Mouse (Mus musculus) WW6 (cell line): Measurements from ENCODE around the gene Ccdc97.
"Not testable (repeated sequence)": the region's sequence is repeated elsewhere in the genome, so short reads cannot be mapped to it uniquely, and the experiment has no call there.

Experiments
- DNase-seq: peaks from one replicate; pipeline ENCODE4 v3.0.0-alpha.2; 2013; ENCODE audit warnings: low read depth, low spot score

Ccdc97 gene

DNA sequence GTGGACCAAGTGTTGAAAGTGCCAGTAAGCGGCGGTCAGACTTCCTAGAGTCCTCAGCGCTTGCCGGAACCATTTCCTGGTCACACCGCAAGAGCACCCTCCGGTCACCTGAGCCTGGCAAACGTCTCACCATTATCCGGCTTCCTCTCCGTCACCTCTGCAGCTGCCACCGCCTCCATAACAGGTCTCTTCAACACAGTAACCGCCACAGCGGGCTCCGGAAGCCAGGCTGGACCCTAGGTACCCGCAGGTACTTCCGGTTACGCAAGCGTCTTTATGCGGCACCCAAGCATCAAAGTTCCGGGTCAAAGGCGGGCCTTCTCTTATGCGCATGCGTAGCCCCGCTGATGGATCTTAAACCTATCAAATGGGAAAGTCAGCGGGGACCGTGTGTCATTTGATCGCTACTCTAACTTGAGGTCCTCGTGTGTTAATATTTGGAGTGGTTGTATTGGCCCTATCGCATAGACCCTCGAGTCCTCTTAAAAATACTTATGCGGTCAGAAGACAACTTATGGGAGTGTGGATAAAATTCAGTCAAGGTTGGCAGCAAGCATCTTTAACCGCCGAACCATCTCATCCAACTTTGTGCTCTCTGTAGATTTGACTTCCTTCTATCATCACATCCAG lies at the start of gene Ccdc97:
Ccdc97 (minus strand) TSS at position 301 of the 630 bp plus-strand sequence.
- peak; percentile 78 for DNase-seq

DNA sequence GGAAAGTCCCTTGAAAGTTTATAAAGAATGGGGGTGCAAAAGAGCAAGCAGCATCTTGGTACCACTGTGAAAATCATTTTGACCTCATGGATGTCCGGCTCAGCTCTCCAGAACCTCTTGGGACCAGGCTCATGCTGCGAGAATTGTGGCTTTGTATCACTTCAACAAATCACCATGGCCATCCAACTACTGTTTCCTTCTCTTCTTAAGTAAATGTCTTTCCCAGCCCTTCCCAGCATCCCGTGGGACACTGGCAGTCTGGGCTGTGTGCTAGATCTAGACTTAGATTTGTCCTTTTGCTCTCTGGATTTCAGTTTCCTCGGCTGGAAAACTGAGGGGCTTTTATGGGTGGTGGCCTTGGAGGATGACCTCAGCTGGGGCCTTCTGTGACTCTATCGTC lies 49.3 kb upstream of the Ccdc97 start:
- no peak for DNase-seq

DNA sequence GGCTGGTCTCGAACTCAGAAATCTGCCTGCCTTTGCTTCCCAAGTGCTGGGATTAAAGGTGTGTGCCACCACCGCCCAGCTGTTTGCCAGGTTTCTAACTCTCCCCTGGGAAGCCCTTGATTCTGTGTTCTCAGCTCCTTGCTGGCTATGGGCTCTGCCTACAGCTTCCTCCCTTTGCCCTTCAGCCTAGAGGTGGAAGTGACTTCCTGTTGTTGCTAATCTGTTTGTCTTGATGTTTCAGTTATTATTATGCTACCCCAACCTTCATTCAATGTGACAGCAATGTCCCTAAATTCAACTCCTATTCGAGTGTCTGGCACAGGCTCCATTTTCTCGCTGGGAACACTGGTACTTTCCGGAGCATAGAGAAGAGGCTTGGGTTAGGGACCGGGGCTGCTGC lies 47.2 kb upstream of the Ccdc97 start:
- DNase-seq, result no peak

DNA sequence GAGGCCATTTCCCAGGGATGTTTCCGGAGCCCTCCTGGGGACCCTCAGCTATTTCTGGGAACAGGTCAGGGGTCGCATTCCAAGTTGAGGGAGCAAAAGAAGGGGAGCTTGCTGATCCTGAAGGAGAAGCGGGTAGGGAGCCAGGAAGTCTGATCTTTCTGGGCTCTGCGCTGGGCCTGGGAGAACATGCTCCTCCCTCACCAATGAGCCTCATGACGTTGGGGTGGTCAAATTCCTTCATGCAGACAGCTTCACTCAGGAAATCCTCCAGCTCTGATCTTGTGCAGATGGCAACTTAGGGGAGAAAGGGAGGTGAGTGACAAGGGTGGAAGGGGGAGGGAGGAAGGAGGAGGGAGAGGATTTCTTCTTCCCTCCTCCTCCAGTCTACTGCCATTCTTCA lies 45.3 kb upstream of the Ccdc97 start:
- DNase-seq, result no peak

DNA sequence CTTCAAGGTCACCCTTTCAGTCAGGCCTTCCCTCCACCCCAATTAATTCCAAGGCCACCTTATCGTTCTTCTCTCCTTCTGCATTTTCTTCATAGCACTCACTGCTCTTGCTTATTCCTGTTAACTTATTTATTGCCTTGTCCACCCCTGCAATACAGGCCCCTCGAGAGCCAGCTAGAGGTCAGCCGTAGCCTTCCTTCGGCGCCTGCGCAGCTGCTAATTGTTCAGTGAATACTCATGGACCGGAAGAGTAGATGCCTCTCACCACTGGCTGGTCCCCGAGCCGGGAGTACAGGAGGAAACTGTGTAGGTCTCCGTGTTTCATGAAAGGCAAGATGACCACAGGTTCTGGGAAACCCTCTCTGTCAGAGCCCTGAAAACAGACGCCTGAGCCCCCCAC lies 44.8 kb upstream of the Ccdc97 start:
- DNase-seq, result no peak

DNA sequence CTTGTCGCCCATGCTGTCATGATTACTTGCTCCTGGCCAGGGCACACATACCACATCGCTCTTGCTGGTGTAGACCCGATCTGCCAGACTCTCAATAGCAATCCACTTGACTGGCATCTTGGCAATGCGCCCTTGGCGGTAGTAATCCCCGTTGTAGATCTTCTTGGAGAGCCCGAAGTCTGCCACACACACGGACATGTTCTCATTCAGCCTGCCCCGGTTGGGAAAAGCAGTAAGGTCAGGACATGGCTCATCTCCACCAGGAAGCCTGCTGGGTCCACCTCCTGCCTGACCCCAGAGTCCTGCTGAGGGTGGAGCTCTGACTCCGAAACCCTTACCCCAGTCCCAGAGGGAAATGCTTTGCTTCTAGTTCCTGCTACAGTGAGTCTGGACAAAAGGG lies 42.5 kb upstream of the Ccdc97 start:
- DNase-seq, result no peak

DNA sequence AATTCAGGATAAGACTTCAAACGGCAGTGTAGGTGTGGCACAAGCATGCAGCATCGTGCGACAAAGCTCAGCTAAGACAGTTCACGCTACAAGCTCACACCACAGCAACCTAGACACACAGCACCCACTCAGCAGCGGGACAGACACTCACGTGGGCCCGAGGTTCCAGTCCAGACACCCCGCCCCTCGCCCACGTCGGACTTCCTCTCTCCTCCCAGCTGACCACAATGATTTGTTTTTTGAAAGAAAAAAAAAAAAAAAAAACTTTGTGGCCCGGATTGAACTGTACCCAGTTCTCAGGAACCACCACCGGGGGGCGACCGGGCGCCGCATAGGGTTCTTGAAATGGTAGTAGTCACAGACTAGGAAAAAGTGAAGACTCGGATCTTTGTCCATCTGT lies 37.1 kb upstream of the Ccdc97 start:
- peak; percentile 46 for DNase-seq

DNA sequence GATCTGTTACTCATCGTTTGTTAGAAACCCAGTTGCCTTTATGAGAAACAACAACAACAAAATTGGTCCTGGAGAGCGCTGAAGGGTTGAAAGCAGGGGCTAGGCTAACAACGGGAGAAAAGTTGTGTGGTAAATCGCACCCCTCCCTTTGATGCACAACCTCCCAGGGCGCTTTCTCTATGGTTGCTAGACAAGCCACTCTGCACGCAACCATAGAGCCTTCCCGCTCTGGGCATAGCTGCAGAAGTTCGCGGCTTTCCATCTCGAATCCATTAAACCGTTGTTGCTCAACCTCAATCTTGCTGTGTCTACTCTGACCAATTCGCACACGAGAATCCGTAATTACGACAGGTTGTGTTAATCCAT lies 36.6 kb upstream of the Ccdc97 start:
- DNase-seq, result no peak

DNA sequence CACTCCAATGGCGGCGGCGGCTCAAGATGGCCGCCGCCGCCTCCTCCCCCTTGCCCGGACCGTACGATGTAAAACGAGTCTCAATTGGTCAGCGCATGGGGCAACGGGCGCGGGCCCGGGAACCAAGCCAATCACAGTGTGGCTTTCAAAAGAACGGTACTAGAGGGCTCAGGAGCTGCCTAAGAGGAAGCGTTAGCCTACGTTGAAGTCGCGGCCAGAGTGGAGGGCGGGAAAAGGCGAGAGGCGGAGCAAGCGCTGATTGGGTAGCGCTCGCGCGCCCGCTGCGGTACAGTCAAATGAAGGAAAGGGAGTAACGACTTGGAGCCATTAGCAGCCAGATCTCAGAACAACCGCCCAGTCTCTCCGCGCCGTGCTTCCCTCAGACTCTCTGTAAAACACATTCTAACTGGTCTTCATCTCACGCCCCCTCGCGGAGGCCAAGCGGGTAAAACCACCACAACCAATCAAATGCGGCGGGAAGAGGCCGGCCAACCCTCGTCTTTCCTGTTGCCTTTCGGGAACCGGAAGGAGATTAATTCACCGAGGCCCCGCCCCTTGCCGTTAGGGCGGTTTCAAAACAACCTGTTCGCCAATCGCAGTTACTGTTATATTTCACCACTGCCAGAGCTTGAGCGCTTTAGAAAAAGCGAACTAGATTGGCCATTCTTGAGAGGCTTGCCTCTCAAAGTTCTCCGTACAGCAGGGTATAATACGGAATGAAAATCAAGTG lies 36.0 kb upstream of the Ccdc97 start, which contains the start of gene Hnrnpul1:
Hnrnpul1 (minus strand) TSS at position 20 of the 730 bp plus-strand sequence.
- peak; percentile 92 for DNase-seq

DNA sequence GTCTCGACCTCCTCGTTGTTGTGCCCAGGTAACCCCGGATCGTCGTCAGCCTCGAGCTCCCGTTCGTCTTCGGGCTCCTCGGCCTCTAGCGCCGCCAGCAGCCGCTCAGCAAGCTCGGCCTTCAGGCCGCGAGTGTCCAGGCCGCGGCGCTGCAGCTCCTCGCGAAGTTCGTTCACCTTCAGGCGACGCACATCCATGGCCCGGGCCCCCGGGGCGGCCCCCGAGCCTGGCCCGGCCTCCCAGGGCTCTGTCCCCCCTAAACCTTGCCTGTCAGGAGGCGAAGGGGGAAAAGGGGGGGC lies 35.5 kb upstream of the Ccdc97 start:
- no peak for DNase-seq

DNA sequence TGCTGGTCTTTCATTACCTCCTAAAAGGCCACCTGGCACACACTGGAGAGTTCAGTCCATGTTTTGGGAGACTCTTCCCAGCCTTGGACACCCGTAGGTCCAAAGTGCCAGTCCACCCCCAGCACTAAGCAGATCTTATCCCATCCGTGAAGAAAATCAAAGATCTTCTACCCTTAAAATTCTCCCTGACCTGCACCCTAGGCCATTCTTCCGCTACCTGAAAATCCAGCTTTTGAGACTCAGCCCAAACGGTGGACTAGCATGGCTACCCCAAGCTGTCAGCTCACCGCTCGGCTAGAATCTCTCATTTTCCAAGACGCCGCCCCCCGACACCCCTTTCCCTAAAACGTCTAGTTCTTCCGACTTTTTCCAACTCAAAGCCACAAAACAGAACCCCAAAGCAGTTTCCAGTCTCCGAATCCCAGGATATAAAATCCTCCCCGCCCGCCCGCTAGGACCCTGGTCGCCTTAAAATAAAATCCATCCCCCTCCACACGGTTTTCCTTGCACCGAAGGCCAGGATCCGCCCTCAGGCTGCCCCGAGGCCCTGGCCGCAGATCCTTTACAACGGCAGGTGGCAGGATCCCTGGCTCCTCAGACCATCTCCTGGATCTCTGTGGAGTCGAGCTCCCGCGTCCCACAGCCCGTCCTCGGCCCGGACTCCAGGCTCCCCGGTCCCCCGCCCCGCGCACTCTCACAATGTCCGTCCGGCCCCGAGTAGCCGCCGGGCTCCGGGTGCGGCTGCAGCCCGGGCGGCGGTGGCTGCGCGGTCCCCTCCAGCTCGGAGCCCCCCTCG lies 35.0 kb upstream of the Ccdc97 start:
- no peak for DNase-seq

DNA sequence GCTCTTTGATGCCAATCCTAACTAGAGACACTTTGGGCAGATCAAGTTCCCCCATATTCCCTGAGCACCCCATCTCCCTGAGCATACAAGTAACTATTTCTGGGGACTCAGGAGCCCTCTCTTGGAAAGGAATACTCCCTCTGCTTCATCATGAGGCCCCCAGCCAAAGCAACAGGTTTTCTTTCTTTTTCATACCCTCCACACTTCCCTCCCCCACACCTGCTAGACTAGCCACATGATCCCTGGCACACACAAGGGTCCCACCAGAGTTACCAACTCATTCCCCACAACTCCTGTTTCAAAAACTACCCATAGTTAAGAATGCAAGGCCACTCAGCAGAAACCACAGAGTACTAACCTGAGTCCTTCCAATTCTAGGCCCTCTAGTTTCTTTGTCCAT lies 34.2 kb upstream of the Ccdc97 start:
- DNase-seq, result no peak

DNA sequence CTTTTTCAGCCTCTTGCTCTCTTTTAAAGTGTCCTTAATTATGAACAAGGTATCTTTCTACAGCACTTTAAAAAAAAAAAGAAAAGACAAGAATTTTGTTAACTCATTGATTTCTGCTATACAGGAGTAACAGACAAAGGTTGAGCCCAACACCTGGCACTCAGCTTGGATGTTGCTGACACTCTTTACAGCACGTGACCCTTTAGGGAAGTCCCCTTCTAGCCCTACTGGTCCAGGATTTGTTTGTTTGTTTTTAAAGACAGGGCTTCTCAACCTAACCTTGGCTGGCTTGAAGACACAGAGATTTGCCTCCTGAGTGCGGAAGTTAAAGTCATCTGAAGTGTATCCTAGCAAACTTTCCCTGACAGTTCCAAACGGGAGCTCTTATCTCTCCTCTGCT lies 28.0 kb upstream of the Ccdc97 start:
- DNase-seq, result no peak

DNA sequence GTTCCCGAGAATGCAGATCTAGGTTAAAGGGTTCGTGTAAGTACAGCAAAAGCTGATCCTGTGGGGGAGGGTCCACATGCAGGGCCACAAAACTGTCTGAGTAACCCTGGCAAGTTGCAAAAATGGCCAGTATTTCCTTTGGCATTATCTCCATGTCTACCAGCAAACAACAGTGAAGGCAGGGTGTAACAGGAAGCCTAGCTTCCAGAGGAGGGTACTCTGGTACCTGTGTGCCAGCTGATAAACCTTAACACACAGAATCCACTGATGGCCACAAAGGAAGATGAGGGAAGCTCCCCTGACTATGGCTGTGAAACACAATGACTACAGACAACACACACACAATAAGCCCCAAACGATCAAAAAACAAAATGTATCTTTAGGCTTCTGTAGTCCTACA lies 19.4 kb upstream of the Ccdc97 start:
- no peak for DNase-seq

DNA sequence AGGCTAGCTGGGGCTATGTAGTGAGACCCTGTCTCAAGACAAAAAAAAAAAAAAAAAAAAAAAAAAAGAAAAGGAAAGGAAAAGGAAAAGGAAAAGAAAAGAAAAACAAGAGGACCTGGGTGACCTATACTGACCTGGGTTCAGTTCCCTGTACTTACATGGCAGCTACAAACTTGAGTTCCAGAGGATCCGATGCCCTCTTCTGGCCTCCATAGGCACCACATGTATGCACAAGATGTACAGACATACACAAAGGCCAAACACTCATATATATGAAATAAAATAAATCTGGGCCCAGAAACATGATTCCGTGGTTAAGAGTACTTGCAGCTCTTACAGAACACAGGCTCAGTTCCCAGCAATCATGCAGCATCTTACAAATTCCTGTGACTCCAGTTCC lies 18.0 kb upstream of the Ccdc97 start:
- DNase-seq, result no peak

DNA sequence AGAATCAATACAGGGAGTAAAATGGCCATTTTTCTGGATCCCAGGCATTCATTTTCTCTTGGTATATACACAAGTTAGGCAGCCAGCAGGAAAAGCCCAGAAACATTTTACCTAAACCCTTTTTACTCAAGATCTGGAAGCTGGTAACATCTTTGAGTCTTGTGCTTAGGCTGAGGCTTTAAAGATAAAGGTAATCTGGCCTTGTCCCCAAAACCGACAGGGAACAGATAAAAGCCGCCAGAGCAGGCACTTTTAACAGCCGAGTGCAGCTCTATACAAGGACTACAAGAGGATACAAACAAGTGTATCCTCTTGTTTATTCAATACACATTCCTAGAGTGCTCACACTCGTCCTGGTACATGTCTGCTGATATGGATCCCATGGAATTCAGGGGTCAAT lies 16.1 kb upstream of the Ccdc97 start:
- DNase-seq, result no peak

DNA sequence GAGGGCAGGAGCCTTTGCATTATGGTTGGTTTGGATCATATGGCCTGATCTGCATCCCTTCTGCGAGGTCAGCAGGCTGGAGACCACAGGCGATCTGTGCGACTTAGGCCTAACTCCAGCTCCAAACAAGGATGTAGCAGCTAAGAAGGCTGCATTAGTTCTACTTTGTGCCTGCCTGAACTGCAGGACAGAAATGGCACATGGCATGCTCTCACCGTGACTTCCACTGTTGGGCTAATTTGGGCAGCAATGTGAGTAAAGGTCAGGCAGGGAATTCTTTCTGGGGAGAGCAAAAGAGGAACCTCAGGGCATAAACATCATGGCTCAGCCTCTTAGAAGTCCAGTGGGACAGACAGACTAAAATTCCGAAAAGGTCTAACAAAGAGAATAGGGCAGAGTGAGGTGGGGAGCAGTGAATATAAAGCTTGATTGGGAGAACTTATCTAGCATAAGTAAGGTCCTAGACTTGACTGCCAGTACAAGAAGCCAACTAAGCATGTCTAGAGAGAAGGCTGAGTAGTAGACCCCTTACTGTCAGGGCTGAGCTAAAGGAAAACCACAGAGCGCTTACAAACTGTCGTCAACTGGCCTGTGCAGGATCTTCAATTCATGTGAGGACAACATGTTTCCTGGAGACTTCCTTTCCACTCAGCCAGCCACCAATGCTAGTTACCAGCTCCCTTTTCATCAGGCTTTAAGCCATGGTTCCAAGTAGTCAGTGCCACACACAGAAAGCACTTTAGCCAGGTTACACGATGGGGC lies 12.6 kb upstream of the Ccdc97 start:
- DNase-seq, result no peak

DNA sequence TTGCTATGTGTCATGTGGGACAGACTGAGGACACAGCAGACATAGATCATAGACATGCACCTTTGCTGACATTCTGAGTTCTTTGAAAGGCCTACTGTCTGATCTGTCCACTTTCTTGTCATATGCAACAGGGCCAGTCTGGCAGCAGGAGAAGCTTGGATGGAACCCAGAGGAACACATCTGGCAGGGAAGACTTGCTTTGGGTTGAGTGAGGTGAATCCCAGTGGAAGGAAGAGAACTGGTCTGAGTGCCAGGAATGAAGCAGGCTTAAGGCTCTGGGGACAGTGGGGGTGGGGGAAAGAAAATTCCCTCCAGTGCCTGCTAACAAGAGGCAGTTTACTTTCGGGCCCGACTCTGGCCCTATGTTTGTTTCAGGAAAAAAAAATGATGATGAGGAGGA lies 11.0 kb upstream of the Ccdc97 start:
- no peak for DNase-seq

DNA sequence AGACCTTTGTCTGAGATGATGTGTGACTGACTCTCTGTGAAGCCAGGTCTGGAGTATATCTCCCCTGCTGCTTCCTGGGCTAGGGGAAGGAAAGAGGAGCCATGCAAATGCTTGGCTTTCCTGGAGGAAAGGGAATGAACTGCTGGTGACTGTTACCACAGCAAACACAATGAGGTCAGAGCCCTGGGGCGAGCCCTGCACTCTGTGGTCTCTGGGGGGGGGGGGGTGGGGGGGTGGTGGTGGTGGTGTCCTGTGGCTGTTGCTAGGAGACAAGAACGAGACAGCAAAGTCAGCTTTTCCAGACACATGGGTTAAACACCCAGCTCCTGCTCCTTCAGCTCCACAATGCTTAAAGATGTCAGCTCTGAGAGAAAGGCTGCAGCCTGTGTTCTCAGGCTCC lies 10.5 kb upstream of the Ccdc97 start:
- no peak for DNase-seq

DNA sequence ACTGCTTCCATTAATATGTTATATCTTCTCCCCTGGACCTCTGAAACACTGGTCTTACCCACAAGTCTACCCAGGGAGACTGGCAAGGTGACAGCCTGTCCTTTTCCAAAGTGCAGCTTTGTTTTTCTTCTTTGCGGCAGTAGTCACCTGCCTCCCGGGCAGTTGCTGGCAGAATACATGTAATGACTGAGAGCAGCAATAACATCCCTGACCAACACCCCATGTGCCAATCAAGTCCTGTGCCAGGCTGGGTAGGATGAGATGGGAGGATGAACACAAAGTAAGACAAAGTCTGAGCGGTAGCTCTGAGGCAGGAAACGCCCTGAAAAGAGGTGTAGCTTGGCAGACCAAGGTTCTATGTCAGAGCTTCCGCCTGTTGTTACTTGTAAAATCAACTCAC lies 8.9 kb upstream of the Ccdc97 start:
- no peak for DNase-seq

DNA sequence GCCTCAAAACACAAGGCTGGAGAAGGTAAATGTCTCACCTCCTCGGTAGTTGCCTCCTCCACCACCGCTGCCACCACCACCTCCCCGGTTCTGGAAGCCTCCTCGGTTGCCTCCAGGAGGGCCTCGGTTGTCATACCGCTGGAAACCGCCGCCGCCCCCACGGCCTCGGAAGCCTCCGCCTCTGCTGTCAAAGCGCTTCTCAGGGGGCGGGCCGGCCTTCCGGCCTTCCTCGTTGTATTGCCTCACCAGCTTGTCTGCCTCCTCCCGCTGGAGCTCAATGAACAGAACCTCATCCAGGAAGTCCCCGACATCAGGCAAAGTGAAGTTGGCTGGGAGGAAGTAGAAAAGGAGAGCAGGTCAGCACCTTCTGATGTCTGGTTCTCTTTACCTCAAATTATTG lies 7.0 kb upstream of the Ccdc97 start:
- no peak for DNase-seq

DNA sequence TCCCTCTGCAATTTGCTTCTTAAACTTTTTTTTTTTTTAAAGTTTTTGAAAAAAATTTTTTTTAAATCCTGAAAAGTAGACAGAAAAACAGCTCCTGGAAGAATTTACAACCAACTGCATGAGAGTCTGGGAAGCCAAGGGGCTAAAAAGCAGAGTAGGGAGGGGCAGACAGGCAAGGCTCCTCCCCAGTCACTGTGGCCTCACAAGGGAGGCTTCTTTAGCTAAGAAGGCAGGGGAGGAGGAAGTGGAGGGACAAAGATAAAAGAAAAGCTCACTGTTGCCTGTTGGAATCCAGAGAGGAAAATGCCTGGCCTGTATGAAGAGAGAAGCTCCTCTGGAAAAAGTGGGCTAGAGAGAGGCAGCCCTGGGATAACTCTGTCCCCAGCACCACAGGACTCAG lies 2.9 kb upstream of the Ccdc97 start:
- DNase-seq, result not testable (repeated sequence)
